Mouse (Mus musculus): ENCODE measurements at regions not wholly inside any gene's neighbourhood (a gene's known extent, or its start where the extent isn't known, plus 50 kb on each side); places are given as distances from the start of the nearest gene placed in this dataset.

DNA sequence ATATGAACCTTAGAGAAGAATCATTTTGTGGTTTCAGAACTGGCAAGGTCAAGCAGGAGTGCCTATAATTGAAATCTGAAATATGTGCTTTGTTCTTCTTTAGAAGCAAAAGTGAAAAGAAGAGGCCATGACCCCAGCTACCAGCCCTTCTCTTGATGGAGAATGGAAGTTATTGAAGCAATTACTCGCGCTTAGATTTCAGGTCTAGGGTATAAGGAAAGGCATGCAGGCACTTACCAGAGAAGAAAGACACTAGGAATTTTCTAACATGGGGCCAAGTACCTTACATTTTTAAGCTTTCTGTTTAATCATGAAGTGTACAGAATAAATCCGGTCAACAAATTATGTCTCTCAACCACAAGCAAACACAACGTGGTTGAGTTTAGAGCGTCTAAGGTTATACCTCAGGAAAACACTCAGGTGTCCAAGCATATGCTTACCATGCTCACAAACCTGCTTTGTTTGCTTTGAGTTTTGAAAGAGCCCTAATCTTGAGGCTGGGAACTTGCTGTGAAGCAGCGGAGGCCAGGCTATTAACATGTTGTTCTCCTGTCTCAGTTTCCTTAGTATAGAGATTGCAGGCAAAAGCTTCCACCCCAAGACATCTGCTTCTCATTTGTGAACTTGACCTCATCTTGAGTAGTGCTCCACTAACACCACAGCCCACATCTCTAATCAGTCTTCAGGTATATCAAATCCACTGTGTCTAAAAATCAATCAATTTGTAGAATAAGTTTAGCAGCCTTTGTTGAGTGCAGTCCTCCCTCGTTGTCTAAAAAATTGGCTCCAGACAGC lies 251.4 kb upstream of the C9orf72 start:
- WGBS: 77% methylated on average over 7 of the region's 7 CpGs
- no peaks in the 10 kb centered on the region for H3K27me3 ChIP-seq (replicated peaks; ENCODE audit: control insufficient read depth, insufficient read depth, low read length)
- no peaks in the 10 kb centered on the region for H3K36me3 ChIP-seq (ENCODE audit: control insufficient read depth, insufficient read depth, low read length)
- no peak overlapping the region for H3K4me3 ChIP-seq (ENCODE audit: low read depth, low read length)
- ATAC-seq (no peak), DNase-seq (ENCODE audit: low spot score) (peak; percentile 2)
- H3K4me1 ChIP-seq (ENCODE audit: control insufficient read depth, insufficient read depth, low read length): no peaks in the 10 kb centered on the region
- no peaks in the 10 kb centered on the region; the same call in 1 of the 2 replicates for H3K9me3 ChIP-seq (replicated peaks; ENCODE audit: control insufficient read depth, low read length)
- H3K9ac ChIP-seq (ENCODE audit: low read length): no peak overlapping the region
- no peak overlapping the region for H3K27ac ChIP-seq (ENCODE audit: low read depth, low read length)
- H3K4me2 ChIP-seq (ENCODE audit: low read length): no peak overlapping the region

DNA sequence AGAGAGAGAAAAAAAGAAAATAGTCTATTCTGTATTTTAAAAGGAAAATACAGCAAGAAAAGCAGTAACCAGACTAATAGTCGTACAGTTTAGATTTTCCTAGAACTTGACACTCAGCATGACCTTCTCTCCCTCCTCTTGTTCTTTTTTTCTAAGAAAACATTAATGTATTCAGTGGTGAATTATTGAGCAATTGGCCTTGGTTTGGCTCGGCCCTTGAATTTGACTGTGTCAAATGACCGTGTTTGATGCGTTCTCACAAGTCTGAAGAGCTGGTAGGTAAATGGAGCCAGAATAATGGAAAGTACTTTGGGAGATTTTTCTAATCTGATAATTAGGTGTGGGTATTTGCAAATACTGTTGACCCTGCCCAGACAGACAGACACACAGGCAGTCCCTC lies 248.0 kb upstream of the C9orf72 start:
- 78% methylated on average over 4 of the region's 4 CpGs for WGBS
- no peak for ATAC-seq
- H3K4me2 ChIP-seq (ENCODE audit: low read length): no peak overlapping the region

More for the DNA sequence above, 248.0 kb upstream of the C9orf72 start:
- H3K27ac ChIP-seq (ENCODE audit: low read depth, low read length): no peak overlapping the region
- H3K36me3 ChIP-seq (ENCODE audit: control insufficient read depth, insufficient read depth, low read length): no peaks in the 10 kb centered on the region
- H3K4me1 ChIP-seq (ENCODE audit: control insufficient read depth, insufficient read depth, low read length): no peaks in the 10 kb centered on the region
- no peaks in the 10 kb centered on the region for H3K27me3 ChIP-seq (replicated peaks; ENCODE audit: control insufficient read depth, insufficient read depth, low read length)
- H3K9ac ChIP-seq (ENCODE audit: low read length): no peak overlapping the region
- H3K9me3 ChIP-seq (replicated peaks; ENCODE audit: control insufficient read depth, low read length): no peaks in the 10 kb centered on the region; the same call in 1 of the 2 replicates
- H3K4me3 ChIP-seq (ENCODE audit: low read depth, low read length): no peak overlapping the region
- no peak for DNase-seq (ENCODE audit: low spot score)
